Mouse (Mus musculus) heart, adult 2 months (tissue): Measurements from ENCODE around the gene Odf2. TPM values are rescaled to one million over a fixed set of nuclear protein-coding genes. Genes with fewer than 3 reads are reported as not detected.

Experiments
- DNase-seq, 2 experiments: peaks; one replicate each; pipeline ENCODE4 v3.0.0; 2021
- H3K27ac ChIP-seq: fragments of 200-600 bp; 2 replicates; pipeline ENCODE4 v1.8.1; 2022
- H3K27me3 ChIP-seq: fragments of 200-500 bp; 2 replicates; pipeline ENCODE4 v1.6.1; 2012; ENCODE audit warnings: mild to moderate bottlenecking, low read length, inconsistent platforms, mixed read lengths; ENCODE audit not compliant: control insufficient read depth, insufficient read depth
- H3K36me3 ChIP-seq: fragments of 200-500 bp; 2 replicates; pipeline ENCODE4 v1.6.1; 2012; ENCODE audit warnings: low read length, inconsistent platforms; ENCODE audit not compliant: control insufficient read depth, insufficient read depth
- H3K4me1 ChIP-seq: fragments of 200-500 bp; 2 replicates; pipeline ENCODE4 v1.6.1; 2011; ENCODE audit warnings: low read length; ENCODE audit not compliant: control insufficient read depth, insufficient read depth
- H3K4me3 ChIP-seq: fragments of 200-600 bp; 2 replicates; pipeline ENCODE4 v1.8.1; 2022
- H3K79me2 ChIP-seq: fragments of 200-500 bp; replicated peaks from 2 replicates; pipeline ENCODE4 v1.6.1; 2012; ENCODE audit warnings: mild to moderate bottlenecking, inconsistent platforms, low read length, moderate library complexity, mixed read lengths; ENCODE audit not compliant: control insufficient read depth, insufficient read depth
- H3K9ac ChIP-seq: fragments of 200-500 bp; 2 replicates; pipeline ENCODE4 v1.6.1; 2012; ENCODE audit warnings: low read depth, mild to moderate bottlenecking, control low read depth, inconsistent platforms, low read length, mixed read lengths
- CTCF ChIP-seq: fragments of 200-600 bp; IDR thresholded peaks from 2 replicates; pipeline ENCODE4 v1.8.1; 2022; ENCODE audit warnings: antibody characterized with exemption, mild to moderate bottlenecking, moderate library complexity
- EP300 ChIP-seq: fragments of 200-500 bp; IDR thresholded peaks from 2 replicates; pipeline ENCODE4 v1.6.1; 2011; ENCODE audit warnings: low read depth, low read length, control low read depth; ENCODE audit not compliant: insufficient read depth
- POLR2A ChIP-seq: fragments of 200-500 bp; IDR thresholded peaks from 2 replicates; pipeline ENCODE4 v1.6.1; 2011; ENCODE audit warnings: mild to moderate bottlenecking, low read depth, low read length, control low read depth; ENCODE audit not compliant: insufficient read depth
- WGBS: fragments of 180-500 bp; shearing (Covaris S2); methylation state at CpG from one replicate; pipeline ENCODE4 v1.1.7; 2018; 5-methylcytosine and 5-hydroxymethylcytosine counted together
- intact Hi-C: fragments of 180-260 bp; cut with DNase I; formaldehyde crosslinking; loops from one replicate; pipeline ENCODE4 v1.15.1; 2025
- polyA plus RNA-seq: library from polyadenylated mRNA; depleted of rRNA; stranded (reverse); fragments of >200 nt; gene quantifications from 2 replicates; pipeline ENCODE4 v1.2.3, GENCODE M21; 2012
- total RNA-seq, 2 experiments: library from RNA; stranded (reverse); gene quantifications; 2 replicates each; pipeline ENCODE4 v1.2.3; 2021

The Odf2 gene
- total and polyA plus RNA-seq, 3 experiments: 16.6 to 22.3 (median 20.1) TPM

DNA sequence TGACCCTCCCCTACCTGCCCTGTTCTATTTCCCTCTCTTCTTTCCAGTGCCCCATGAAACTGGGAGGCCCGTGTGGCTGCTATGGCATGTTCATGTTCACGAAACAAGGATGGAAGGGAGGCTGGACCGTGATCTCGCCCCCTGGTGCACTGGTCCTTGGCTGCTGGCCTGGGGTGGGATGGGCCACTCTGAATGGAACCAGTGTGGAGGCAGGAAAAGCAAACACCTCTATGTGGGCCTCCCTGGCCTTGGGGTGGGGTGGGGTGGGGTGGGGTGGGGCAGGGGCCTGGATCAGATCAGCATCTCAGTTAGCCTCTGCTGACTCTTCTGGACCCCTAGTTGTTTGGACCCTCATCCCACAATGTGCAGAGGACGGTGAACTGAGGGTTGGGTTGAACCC lies 35.3 kb upstream of the Odf2 start:
- no peak for DNase-seq
- Histone ChIP-seq H3K4me1 (no peaks in the 10 kb centered on the region), H3K9ac (no peak overlapping the region), H3K27ac (no peak overlapping the region), H3K27me3 (no peaks in the 10 kb centered on the region), H3K79me2 (no peaks in the 10 kb centered on the region), H3K36me3 (no peaks in the 10 kb centered on the region), H3K4me3 (no peak overlapping the region)
- TF ChIP-seq POLR2A (no peak), EP300 (no peak), CTCF (no peak)
- intact Hi-C loops: no loop called here
- WGBS: 55% methylated on average over 5 of the region's 5 CpGs

GRCm38 (mm10) chr2:29855585-29856210 lies 33.3 kb upstream of the Odf2 start:
- no peaks in the 10 kb centered on the region for H3K27me3 ChIP-seq
- no peak overlapping the region for H3K9ac ChIP-seq
- WGBS: 83% methylated on average over 10 of the region's 10 CpGs
- H3K4me1 ChIP-seq: no peaks in the 10 kb centered on the region
- TF ChIP-seq CTCF (no peak), EP300 (no peak), POLR2A (no peak)
- no peak overlapping the region for H3K27ac ChIP-seq
- no peak overlapping the region for H3K4me3 ChIP-seq
- no peak for DNase-seq
- intact Hi-C loops: no loop called here
- H3K79me2 ChIP-seq: no peaks in the 10 kb centered on the region
- no peaks in the 10 kb centered on the region for H3K36me3 ChIP-seq

- intact Hi-C loops: no loop called here
- H3K79me2 ChIP-seq: no peaks in the 10 kb centered on the region
Measured at GRCm38 (mm10) chr2:29856451-29857260, 32.4 kb upstream of the Odf2 start.

DNA sequence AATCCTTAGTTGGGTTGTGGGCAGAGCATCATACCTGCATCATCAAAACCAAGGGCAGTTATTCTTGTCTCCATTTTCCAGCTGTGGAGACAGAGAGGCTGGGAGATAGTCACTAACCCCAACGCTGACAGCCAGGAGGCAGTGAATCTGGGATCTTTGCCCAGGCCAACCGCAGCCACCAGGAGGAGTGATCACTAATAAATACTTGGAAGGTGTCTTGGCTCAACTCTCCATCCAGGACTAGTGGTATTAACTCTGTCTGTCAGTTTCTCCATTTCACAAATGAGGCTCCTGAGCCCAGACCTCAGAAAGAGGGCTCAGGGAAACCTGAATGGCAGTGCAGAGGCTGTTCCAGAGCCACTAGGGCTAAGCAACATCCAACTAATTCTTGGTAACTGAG lies 31.7 kb upstream of the Odf2 start:
- no peaks in the 10 kb centered on the region for H3K27me3 ChIP-seq
- intact Hi-C loops: no loop called here
- no peak overlapping the region for H3K9ac ChIP-seq
- H3K4me1 ChIP-seq: no peaks in the 10 kb centered on the region
- H3K36me3 ChIP-seq: no peaks in the 10 kb centered on the region
- no peak for TF ChIP-seq POLR2A
- TF ChIP-seq CTCF: no peak
- no peak for TF ChIP-seq EP300
- 11% methylated on average over 2 of the region's 2 CpGs for WGBS
- DNase-seq: no peak
- no peaks in the 10 kb centered on the region for H3K79me2 ChIP-seq
- H3K4me3 ChIP-seq: no peak overlapping the region
- H3K27ac ChIP-seq: no peak overlapping the region

More at GRCm38 (mm10) chr2:29856451-29857260, 32.4 kb upstream of the Odf2 start:
- WGBS: 52% methylated on average over 19 of the region's 19 CpGs
- Histone ChIP-seq H3K4me3 (no peak overlapping the region), H3K27ac (no peak overlapping the region), H3K36me3 (no peaks in the 10 kb centered on the region), H3K27me3 (no peaks in the 10 kb centered on the region), H3K9ac (no peak overlapping the region), H3K4me1 (no peaks in the 10 kb centered on the region)
- no peak for DNase-seq
- no peak for TF ChIP-seq CTCF
- TF ChIP-seq EP300: no peak
- no peak for TF ChIP-seq POLR2A

DNA sequence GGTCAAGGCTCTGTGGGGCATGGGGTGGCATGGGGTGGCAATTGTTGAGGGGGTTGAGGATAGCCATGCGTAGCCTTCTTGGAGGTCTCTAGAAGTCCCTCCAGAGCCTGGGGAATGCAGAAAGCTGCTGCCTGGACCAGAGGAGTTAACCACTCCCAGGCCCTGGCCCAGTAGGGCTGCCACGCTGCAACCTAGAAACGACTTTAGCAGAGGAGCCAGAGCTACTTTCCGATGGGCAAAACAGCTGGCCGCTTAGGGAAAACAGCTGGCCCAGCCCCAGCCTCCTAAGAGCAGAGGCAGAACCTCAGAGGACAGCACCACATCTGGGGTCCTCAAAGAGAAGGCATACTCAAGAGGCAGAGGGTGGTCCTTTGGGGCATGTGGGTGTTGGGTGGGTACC lies 31.1 kb upstream of the Odf2 start:
- H3K9ac ChIP-seq: no peak overlapping the region
- no peak for TF ChIP-seq CTCF
- no peak for TF ChIP-seq EP300
- no peak for TF ChIP-seq POLR2A
- no peak for DNase-seq
- WGBS: 61% methylated on average over 5 of the region's 5 CpGs
- no peak overlapping the region for H3K4me3 ChIP-seq
- H3K79me2 ChIP-seq: no peaks in the 10 kb centered on the region
- H3K4me1 ChIP-seq: no peaks in the 10 kb centered on the region
- H3K36me3 ChIP-seq: no peaks in the 10 kb centered on the region
- H3K27ac ChIP-seq: no peak overlapping the region
- no peaks in the 10 kb centered on the region for H3K27me3 ChIP-seq
- intact Hi-C loops: loop anchor here (2.0 kb wide), 1 partner anchor 41 kb away; no protein-coding TSS in a partner anchor
